Mouse (Mus musculus): ENCODE measurements at regions not wholly inside any gene's neighbourhood (a gene's known extent, or its start where the extent isn't known, plus 50 kb on each side); places are given as distances from the start of the nearest gene placed in this dataset.

GRCm38 (mm10) chr8:8325420-8325819, 335.6 kb downstream of the Efnb2 start:
- peaks cover 13% of the 10 kb centered on the region for H3K4me1 ChIP-seq (ENCODE audit: control insufficient read depth, insufficient read depth, low read length)
- WGBS = 52% methylated on average over 4 of the region's 4 CpGs
- no peak overlapping the region for H3K4me3 ChIP-seq (replicated peaks; ENCODE audit: extremely low read depth, low read depth, low read length)
- TF ChIP-seq CTCF (IDR thresholded peaks at IDR 0.05; ENCODE audit: insufficient read depth, low read length) (no peak), POLR2A (IDR thresholded peaks at IDR 0.05; ENCODE audit: borderline replicate concordance, extremely low read depth, low read depth, low read length) (no peak)
- no peak for DNase-seq

- 59% methylated on average over 5 of the region's 5 CpGs for WGBS
- no peak for DNase-seq
- Histone ChIP-seq H3K4me3 (replicated peaks; ENCODE audit: extremely low read depth, low read depth, low read length) (no peak overlapping the region), H3K4me1 (ENCODE audit: control insufficient read depth, insufficient read depth, low read length) (peaks cover 13% of the 10 kb centered on the region)
- TF ChIP-seq POLR2A (IDR thresholded peaks at IDR 0.05; ENCODE audit: borderline replicate concordance, extremely low read depth, low read depth, low read length) = no peak
- TF ChIP-seq CTCF (IDR thresholded peaks at IDR 0.05; ENCODE audit: insufficient read depth, low read length) = no peak
Measured at GRCm38 (mm10) chr8:8324520-8324919, 336.5 kb downstream of the Efnb2 start.

- 79% methylated on average over 7 of the region's 7 CpGs for WGBS
- no peak for TF ChIP-seq POLR2A (IDR thresholded peaks at IDR 0.05; ENCODE audit: borderline replicate concordance, extremely low read depth, low read depth, low read length)
- no peak for TF ChIP-seq CTCF (IDR thresholded peaks at IDR 0.05; ENCODE audit: insufficient read depth, low read length)
- no peak for DNase-seq
- no peaks in the 10 kb centered on the region for H3K4me1 ChIP-seq (ENCODE audit: control insufficient read depth, insufficient read depth, low read length)
- H3K4me3 ChIP-seq (replicated peaks; ENCODE audit: extremely low read depth, low read depth, low read length) = no peak overlapping the region
Measured at GRCm38 (mm10) chr8:8308253-8308652, 352.8 kb downstream of the Efnb2 start.

- WGBS = 55% methylated on average over 9 of the region's 9 CpGs
- TF ChIP-seq CTCF (IDR thresholded peaks at IDR 0.05; ENCODE audit: insufficient read depth, low read length) = no peak
- no peaks in the 10 kb centered on the region for H3K4me1 ChIP-seq (ENCODE audit: control insufficient read depth, insufficient read depth, low read length)
- no peak overlapping the region for H3K4me3 ChIP-seq (replicated peaks; ENCODE audit: extremely low read depth, low read depth, low read length)
- no peak for DNase-seq
Measured at GRCm38 (mm10) chr8:8307487-8307886, 353.6 kb downstream of the Efnb2 start.

GRCm38 (mm10) chr8:8299965-8300767, 360.9 kb downstream of the Efnb2 start:
- TF ChIP-seq CTCF (IDR thresholded peaks at IDR 0.05; ENCODE audit: insufficient read depth, low read length) (no peak), POLR2A (IDR thresholded peaks at IDR 0.05; ENCODE audit: borderline replicate concordance, extremely low read depth, low read depth, low read length) (no peak)
- Histone ChIP-seq H3K4me1 (ENCODE audit: control insufficient read depth, insufficient read depth, low read length) (no peaks in the 10 kb centered on the region), H3K4me3 (replicated peaks; ENCODE audit: extremely low read depth, low read depth, low read length) (no peak overlapping the region)
- no peak for DNase-seq
- 80% methylated on average over 6 of the region's 6 CpGs for WGBS

GRCm38 (mm10) chr8:8292577-8293247, 368.3 kb downstream of the Efnb2 start:
- WGBS = 49% methylated on average over 6 of the region's 6 CpGs

GRCm38 (mm10) chr8:8285876-8286275, 375.2 kb downstream of the Efnb2 start:
- TF ChIP-seq POLR2A (IDR thresholded peaks at IDR 0.05; ENCODE audit: borderline replicate concordance, extremely low read depth, low read depth, low read length) = no peak
- no peak for TF ChIP-seq CTCF (IDR thresholded peaks at IDR 0.05; ENCODE audit: insufficient read depth, low read length)
- WGBS = 67% methylated on average over 4 of the region's 4 CpGs

More at GRCm38 (mm10) chr8:8292577-8293247, 368.3 kb downstream of the Efnb2 start:
- no peak overlapping the region for H3K4me3 ChIP-seq (replicated peaks; ENCODE audit: extremely low read depth, low read depth, low read length)
- no peak for TF ChIP-seq CTCF (IDR thresholded peaks at IDR 0.05; ENCODE audit: insufficient read depth, low read length)
- no peaks in the 10 kb centered on the region for H3K4me1 ChIP-seq (ENCODE audit: control insufficient read depth, insufficient read depth, low read length)
- no peak for DNase-seq

GRCm38 (mm10) chr8:8274987-8275386, 386.1 kb downstream of the Efnb2 start:
- H3K4me1 ChIP-seq (ENCODE audit: control insufficient read depth, insufficient read depth, low read length) = peaks cover 2% of the 10 kb centered on the region; the same call in 1 of the 2 replicates
- 47% methylated on average over 1 of the region's 1 CpGs for WGBS
- no peak overlapping the region for H3K4me3 ChIP-seq (replicated peaks; ENCODE audit: extremely low read depth, low read depth, low read length)
- DNase-seq = no peak
- no peak for TF ChIP-seq POLR2A (IDR thresholded peaks at IDR 0.05; ENCODE audit: borderline replicate concordance, extremely low read depth, low read depth, low read length)
- no peak for TF ChIP-seq CTCF (IDR thresholded peaks at IDR 0.05; ENCODE audit: insufficient read depth, low read length)

More at GRCm38 (mm10) chr8:8285876-8286275, 375.2 kb downstream of the Efnb2 start:
- no peak for DNase-seq
- Histone ChIP-seq H3K4me1 (ENCODE audit: control insufficient read depth, insufficient read depth, low read length) (no peaks in the 10 kb centered on the region), H3K4me3 (replicated peaks; ENCODE audit: extremely low read depth, low read depth, low read length) (no peak overlapping the region)

GRCm38 (mm10) chr8:8274211-8274641, 386.8 kb downstream of the Efnb2 start:
- WGBS = 60% methylated on average over 3 of the region's 3 CpGs
- Histone ChIP-seq H3K4me3 (replicated peaks; ENCODE audit: extremely low read depth, low read depth, low read length) (no peak overlapping the region), H3K4me1 (ENCODE audit: control insufficient read depth, insufficient read depth, low read length) (peaks cover 2% of the 10 kb centered on the region; the same call in 1 of the 2 replicates)
- TF ChIP-seq POLR2A (IDR thresholded peaks at IDR 0.05; ENCODE audit: borderline replicate concordance, extremely low read depth, low read depth, low read length) (no peak), CTCF (IDR thresholded peaks at IDR 0.05; ENCODE audit: insufficient read depth, low read length) (no peak)
- DNase-seq = no peak

GRCm38 (mm10) chr8:8258855-8259254, 402.2 kb downstream of the Efnb2 start:
- no peak for TF ChIP-seq POLR2A (IDR thresholded peaks at IDR 0.05; ENCODE audit: borderline replicate concordance, extremely low read depth, low read depth, low read length)
- no peak for TF ChIP-seq CTCF (IDR thresholded peaks at IDR 0.05; ENCODE audit: insufficient read depth, low read length)
- DNase-seq = no peak
- Histone ChIP-seq H3K4me3 (replicated peaks; ENCODE audit: extremely low read depth, low read depth, low read length) (no peak overlapping the region), H3K4me1 (ENCODE audit: control insufficient read depth, insufficient read depth, low read length) (0 out of 2 replicates have a peak, but pooled peaks cover 4% of the 10 kb centered on the region)
- WGBS = 86% methylated on average over 7 of the region's 7 CpGs
